Mouse (Mus musculus): ENCODE data around the gene Wwox.

- TF ChIP-seq CTCF (IDR thresholded peaks at IDR 0.05; ENCODE audit: low read depth, low read length) (no peak), POLR2A (IDR thresholded peaks at IDR 0.05; ENCODE audit: insufficient read depth, low read length) (no peak)
These were observed 818.0 kb downstream of the Wwox start for GRCm38 (mm10) chr8:115257417-115257816.

Data from ES-Bruce4 (cell line).